Mouse (Mus musculus) right cerebral cortex, postnatal 14 days (tissue): ENCODE measurements at regions not wholly inside any gene's neighbourhood (a gene's known extent, or its start where the extent isn't known, plus 50 kb on each side); places are given as distances from the start of the nearest gene placed in this dataset.

Experiments used
- DNase-seq: peaks from one replicate; pipeline ENCODE4 v3.0.0; 2022

DNA sequence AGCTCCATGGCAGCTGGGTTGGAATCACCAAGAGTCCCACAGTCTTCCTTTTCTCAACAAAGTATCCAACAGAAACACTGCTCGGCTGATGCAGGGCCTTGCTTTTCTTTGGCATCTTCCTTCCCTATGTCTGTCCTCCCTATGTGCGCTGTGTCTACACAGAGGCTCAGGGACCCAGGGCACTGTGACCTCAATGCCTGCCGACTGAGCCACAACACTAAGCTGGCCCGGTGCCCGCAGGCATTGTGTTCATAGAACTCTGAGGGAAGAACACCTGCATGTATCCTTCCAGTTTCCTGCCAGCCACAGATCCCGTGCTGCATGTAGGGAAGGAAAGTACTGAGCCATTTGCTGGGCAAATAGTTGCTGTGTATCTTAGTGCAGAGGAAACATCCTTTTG, 109.2 kb downstream of the Ets2 start:
- DNase-seq = no peak

- DNase-seq = no peak
Observed at GRCm38 (mm10) chr16:95809127-95809876, 107.4 kb downstream of the Ets2 start.

GRCm38 (mm10) chr16:95806510-95806909, 104.6 kb downstream of the Ets2 start:
- DNase-seq = no peak

GRCm38 (mm10) chr16:95804199-95804598, 102.3 kb downstream of the Ets2 start:
- DNase-seq = no peak

DNA sequence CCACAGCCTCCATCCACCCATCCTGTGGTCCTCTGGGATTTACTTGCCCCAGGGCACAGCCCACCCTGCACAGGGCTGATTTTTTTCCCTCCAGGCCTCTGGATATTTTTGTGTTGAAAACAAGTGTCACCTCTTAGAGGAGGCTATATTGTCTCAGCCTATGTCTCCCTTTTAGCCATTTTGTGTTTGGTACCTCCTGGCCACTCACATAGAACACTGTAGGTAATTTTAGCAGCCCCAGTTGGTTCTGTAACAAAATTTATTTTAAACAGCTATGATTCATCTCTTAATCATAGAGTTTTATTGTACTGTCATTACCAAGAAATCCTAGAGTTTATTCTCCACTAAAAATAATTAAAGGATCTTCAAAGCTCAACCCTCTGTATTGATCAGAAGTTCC, 100.8 kb downstream of the Ets2 start:
- no peak for DNase-seq

GRCm38 (mm10) chr16:95802207-95802606, 100.3 kb downstream of the Ets2 start:
- no peak for DNase-seq

GRCm38 (mm10) chr16:95800911-95801442, 99.1 kb downstream of the Ets2 start:
- DNase-seq = no peak

- no peak for DNase-seq
Observed at GRCm38 (mm10) chr16:95798582-95798981, 96.7 kb downstream of the Ets2 start.

DNA sequence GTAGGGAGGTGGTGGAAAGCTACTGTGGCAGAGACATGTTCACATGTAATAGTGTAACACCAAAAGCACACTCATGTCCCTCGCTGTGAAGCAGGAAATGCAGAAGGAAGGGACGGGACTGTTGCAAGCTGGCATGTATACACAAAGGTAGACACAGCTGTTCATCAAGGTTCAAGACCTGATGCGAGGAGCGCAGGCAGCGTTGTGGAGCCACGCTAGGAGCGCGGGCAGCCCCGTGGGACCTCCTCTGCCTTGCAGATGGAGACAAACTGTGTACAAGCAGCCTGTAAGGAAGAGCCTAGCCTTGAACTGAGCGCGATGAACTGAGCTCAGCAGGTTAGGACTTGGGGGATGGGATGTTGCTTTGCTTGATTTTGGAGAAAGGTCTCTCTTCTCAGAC, 96.2 kb downstream of the Ets2 start:
- no peak for DNase-seq

GRCm38 (mm10) chr16:95797141-95797540, 95.3 kb downstream of the Ets2 start:
- no peak for DNase-seq

GRCm38 (mm10) chr16:95794876-95795275, 93.0 kb downstream of the Ets2 start:
- no peak for DNase-seq

GRCm38 (mm10) chr16:95794281-95794727, 92.4 kb downstream of the Ets2 start:
- no peak for DNase-seq

DNA sequence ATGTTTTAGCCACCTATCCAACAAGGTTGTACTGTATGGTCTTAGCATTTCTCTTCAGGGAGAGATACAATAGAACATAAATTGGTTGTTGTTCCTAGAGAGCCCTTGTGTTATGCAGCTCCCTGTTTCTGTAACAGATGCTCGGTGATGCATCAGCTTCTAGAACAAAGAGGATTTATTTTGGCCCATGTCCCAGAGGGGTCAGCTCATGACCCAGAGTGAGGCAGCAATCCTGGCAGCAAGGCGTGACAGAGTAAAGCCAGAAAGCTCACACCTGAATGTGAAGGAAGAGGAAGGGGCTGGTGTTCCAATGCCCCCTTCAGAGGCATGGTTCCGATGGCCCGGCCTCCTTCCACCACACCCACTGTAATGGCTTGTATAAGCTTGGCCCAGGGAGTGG, 88.8 kb downstream of the Ets2 start:
- no peak for DNase-seq

DNA sequence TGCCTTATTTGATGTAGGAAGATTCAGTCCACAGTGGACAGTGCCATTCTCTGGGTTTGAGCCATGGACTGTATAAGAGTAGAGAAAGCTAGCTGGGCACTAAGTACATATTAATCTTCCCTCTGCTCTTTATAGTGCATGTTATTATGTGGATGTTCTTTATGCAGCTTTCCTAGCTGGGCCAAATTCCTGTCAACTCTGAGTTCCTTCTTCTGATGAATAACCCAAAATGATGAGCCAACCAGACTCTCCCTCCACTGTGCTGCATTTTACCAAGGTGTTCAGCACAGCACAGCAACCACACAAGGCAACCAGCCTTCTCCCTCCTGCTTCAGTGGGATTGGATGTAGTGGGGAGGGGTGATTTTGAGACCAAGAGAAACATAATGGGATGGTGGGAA, 87.7 kb downstream of the Ets2 start:
- no peak for DNase-seq

DNA sequence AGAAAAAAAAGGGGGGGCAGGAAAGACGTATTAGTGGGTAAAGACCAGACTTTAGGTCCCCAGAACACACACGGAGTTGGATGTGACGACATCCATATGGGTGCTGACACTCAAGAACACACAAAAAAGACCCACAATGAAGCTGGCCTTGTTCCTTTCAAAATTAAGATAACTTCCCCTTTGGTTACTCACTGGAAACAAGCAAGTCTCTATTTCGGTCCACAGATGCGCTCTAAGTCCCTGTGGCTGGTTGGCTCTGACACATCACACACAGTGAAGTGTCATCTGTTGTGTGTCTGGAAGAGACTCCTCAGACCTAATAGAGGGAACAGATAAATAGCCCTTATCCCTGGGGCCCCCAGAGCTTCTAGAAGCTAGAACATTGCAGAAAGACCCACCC, 79.8 kb downstream of the Ets2 start:
- DNase-seq = no peak

- no peak for DNase-seq
Observed at GRCm38 (mm10) chr16:95780431-95780830, 78.6 kb downstream of the Ets2 start.

DNA sequence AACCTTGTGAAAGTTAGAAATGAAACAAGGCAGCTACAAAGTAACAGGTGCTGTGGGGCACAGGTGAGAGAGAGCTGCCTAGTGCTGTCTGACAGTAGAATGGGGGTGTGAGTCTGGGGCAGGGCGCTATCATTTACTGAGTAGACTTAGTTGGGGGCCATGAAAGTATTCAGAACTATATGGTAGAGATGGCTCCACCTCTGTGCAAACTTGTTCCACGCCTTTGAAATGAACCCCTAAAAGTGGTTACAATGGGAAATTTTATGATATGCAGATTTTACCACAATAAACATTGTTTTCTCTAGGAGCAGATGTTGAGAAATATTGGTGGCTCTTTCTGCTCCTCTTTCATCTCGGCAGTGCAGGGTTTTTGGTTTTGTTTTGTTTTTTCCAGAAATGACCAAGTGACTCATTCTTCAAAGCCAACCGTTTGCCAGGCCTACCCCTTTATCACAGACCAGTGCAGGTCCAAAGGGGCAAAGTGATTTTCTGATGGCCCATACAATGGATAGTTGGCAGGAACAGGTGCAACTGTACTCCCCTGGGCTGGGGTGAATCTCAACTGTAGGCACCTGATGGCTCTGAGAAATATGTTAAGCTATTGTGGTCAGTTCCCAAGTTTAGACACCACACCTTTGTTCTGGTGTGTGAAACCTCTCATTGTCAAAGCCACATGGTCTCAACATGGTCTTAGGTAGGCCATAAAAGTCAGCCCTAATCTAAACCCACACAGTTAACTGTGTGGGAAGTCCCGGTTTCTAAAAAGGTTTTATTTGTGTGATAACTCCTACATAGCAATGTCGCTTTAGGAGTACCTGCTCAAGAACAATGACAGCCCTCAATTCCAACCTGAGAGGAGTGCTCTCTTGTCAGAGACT, 77.2 kb downstream of the Ets2 start:
- DNase-seq = no peak

DNA sequence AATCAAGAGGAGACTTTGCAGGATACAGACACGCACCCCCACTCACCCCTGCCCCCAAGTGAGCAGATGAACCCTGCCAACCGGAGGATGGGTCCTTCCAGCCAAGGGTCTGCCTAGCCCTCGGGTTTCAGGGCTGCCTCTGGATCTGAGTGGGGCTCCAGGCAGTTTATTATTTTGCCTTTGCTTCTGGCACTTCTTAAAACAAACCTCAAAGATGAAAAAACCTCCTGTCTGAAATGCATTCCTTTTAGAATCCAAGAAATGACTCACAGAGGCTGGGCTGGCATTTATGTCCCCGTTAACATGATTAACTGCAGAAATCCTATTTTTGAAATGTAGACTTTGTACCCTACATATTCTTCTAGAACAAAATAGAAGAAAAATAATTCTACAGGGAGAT, 76.3 kb downstream of the Ets2 start:
- no peak for DNase-seq

- no peak for DNase-seq
Observed at GRCm38 (mm10) chr16:95776610-95777363, 74.9 kb downstream of the Ets2 start.

- DNase-seq = no peak
Observed at GRCm38 (mm10) chr16:95776010-95776409, 74.1 kb downstream of the Ets2 start.

- no peak for DNase-seq
Observed at GRCm38 (mm10) chr16:95775361-95775760, 73.5 kb downstream of the Ets2 start.

- DNase-seq = no peak
Observed at GRCm38 (mm10) chr16:95773151-95773550, 71.3 kb downstream of the Ets2 start.
